Mouse (Mus musculus): ENCODE measurements around the gene Otop1.

Gene Otop1

GRCm38 (mm10) chr5:38275771-38276170 lies at the start of gene Otop1:
TSS of gene Otop1 (plus strand) at chr5:38275972.
- DNase-seq (ENCODE audit: low spot score) = no peak

DNA sequence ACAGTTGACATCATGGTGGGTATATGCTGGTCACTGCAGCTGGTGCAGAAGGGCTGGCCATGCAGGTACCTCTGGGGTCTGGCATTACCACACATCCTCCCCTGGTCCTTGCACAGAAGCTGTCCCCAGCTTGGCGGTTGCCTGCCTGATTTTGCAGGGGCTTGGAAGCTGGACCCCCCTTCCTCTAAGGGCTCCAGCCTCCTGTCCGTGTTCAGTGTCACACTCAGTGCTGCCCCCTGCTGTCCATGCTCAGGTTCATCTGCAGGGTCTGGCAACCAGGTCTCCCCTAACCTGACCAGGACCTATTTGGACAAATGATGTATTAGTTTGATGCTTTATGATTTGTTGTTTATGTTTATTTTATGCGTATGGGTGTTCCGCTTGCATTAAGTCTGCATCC lies 40.4 kb upstream of the Otop1 start:
- DNase-seq (ENCODE audit: low spot score) = peak; percentile 46

DNA sequence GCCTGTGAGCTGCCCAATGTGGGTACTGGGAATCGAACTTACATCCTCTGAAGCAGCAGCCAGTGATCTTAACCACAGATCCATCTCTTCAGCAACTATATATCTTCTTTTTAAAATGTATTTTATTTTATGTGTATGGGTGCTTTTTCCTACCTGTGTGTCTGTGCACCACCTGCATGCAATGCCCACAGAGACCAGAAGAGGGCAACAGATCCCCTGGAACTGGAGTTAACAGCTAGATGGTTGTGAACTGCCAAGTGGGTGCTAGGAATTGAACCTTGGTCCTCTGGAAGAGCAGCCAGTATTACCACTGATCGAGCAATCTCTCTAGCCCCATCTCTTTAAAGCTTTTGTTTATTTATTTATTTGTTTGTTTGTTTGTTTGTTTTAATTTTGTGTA lies 39.1 kb upstream of the Otop1 start:
- DNase-seq (ENCODE audit: low spot score) = no peak

GRCm38 (mm10) chr5:38240727-38241472 lies 34.9 kb upstream of the Otop1 start:
- DNase-seq (ENCODE audit: low spot score) = no peak

DNA sequence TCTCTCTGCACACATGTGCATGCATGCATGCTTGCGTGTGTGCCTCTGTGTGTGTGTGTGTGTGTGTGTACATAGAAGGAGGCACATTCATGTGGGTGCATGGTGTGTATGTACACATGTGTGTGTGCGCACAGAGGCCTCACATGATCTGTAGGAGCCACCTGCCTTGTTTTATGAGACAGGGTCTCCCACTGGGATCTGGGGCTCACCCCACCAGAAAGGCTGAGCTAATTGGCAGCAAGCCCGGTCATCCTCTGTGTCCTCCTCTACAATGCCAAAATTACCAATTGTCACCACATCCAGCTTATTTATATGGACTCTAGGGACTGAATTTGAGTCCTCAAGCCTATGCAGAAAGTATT lies 34.3 kb upstream of the Otop1 start:
- DNase-seq (ENCODE audit: low spot score) = no peak

GRCm38 (mm10) chr5:38241966-38242365 lies 33.8 kb upstream of the Otop1 start:
- DNase-seq (ENCODE audit: low spot score) = no peak

- DNase-seq (ENCODE audit: low spot score) = no peak
Observed at GRCm38 (mm10) chr5:38255195-38255594, 20.6 kb upstream of the Otop1 start.

DNA sequence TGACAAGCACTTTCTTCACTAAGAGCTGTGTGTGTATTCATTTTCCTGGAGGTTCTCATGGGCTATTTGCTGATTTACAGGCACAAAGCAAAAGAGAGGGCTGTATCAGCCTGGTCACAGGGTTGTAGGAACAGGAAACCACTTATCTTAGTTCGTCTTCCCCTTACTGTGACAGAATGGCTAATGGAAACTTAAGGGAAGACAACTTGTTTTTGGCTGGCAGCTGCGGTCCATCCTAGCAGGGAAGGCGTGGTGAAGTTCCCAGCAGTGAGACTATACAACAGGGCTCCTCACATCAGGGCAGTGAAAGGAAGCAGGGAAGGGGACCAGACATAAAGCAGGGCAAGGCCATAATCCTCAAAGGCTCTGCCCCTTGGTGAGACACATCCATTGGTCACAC lies 20.1 kb upstream of the Otop1 start:
- no peak for DNase-seq (ENCODE audit: low spot score)

DNA sequence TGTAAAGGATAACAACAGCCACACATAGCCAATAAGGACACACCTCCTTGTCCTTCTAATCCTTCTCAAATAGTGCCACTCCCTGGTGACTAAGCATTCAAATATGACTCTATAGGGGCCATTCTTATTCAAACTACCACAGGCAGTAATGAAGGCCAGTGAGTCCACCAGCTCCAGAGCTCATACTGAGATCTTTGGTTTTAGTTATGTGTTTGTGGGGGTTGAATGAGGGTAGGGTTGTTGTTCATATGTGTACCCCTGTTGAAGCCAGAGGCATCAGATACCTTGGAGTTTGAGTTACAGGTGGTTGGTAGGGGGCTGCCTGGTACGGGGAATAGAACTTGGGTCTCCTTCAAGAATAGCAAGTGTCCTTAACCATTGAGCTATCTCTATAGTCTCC lies 19.2 kb upstream of the Otop1 start:
- no peak for DNase-seq (ENCODE audit: low spot score)

DNA sequence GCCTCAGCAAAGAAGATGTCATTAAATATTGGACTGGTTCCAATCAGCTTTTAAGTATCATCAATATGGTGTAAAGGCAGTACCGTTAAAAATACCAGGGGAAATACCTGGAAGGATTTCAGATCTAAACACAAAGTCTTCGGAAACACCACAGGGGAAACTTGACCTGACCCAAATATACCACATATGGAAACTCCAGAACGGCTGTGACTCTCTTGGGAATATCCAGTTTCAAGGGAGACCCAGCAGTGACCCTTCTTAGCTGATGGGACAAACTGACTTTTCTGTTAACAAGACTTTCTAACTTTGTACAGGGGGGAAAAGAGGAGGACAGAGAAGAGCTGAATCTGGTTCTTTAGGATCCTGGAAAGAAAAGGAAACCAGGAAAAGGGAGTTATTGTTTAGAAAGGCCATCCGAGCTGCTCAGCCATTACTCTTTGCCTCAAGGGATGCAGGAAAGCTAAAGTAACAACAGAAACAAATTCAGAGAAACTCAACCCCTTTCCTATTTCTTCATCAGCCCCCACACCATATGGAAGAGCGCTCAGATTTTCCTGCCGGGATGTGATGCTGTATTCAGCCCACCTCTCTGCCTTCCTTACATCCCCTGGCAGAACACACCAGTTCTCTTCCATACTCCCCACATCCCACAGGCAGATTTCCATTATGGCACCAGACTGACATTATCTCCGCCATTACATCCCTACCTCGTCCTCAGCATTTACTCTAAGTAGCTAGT lies 17.6 kb upstream of the Otop1 start:
- no peak for DNase-seq (ENCODE audit: low spot score)

- no peak for DNase-seq (ENCODE audit: low spot score)
Observed at GRCm38 (mm10) chr5:38258773-38259146, 17.0 kb upstream of the Otop1 start.

DNA sequence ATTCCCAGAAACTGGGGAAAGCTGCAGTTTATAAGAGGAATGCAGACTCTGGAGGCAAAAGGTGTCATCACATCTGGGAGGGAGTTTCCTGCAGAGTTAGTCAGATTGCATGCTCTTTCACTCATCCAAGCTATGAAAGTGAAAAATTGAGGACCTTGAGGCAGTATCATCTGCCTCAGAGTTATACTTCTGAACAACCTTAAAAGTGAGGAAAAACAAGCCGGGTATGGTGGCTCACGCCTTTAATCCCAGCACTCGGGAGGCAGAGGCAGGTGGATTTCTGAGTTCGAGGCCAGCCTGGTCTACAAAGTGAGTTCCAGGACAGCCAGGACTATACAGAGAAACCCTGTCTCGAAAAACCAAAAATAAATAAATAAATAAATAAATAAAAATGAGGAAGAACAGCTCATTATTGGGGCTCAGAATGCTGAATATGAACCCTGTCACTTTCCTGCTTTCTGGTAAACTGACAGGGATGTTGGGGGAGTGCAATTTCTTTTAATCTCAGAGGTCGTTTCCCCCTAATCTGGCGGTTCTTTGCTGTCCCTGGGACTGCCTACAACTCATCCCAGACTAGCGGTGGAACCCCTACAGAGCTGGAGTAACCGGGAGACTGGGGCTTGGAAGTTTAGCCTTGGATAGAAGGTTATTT lies 16.2 kb upstream of the Otop1 start:
- DNase-seq (ENCODE audit: low spot score) = no peak

DNA sequence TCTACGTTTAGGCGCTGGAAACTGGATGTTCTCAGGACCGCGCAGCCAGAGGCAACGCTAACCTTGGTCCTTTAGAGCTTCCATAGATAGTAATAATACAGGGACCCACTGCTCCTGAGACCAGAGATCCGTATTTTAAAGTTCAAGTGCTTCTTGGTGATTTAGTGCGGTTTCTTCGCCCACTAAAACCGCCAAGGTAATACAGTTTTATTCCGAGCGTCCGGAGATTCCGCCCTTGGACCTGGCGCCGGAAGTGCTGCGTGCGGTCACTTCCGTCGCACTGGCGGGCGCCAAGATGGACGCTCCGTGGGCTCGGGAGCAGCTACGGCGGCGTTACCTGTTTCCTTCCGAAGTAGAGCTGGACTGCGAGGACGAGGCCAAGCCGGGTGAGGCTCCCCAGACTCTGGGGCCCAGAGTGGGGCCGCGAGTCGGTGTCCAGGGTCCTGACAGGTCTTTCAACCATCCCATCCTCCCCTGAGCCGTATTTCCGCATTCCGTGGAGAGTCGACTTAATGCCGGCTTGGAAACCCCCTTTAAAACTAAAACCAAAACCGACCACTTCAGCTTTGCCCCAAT lies 15.6 kb upstream of the Otop1 start, which contains the start of gene Tmem128:
Tmem128 (plus strand) TSS at position 79 of the 576 bp plus-strand sequence.
- peak; percentile 61 for DNase-seq (ENCODE audit: low spot score)

DNA sequence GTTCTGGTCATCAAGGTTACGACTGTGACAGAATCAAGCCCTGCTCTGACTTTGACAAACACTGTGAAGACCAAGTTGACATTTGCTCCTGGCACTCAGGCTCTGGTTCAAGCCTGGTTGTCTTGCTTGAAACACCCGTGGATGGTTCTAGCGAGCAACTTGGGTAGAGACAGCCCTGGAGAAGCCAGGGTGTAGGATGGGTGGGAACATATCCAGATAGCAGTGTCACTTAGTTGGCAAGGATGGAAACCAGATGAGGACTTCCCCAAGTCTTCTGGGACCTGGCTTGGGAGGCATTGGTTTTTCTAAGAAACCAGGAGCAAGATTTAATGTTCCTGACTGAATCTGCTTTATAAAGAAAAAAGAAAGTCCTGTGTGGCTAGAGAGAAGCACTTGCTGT lies 4.8 kb upstream of the Otop1 start:
- no peak for DNase-seq (ENCODE audit: low spot score)

DNA sequence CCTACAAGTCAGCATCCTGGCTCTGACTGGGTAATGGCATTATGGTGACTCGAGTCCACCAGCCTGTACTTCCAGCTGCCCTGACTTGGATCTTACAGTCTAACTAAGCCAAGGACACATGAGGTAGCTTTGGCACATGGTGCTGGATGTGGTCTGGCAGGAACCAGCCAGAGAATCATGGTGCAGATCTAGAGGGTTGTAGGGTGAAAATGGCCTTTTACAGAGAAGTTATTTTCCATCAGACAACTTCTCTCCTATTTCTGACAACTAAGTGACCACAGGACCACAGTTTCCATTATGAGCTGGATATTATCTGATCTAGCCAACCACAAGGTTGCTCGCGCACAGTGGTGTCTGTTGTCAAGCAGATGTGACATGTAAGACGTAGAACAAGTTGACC lies 1.9 kb upstream of the Otop1 start:
- no peak for DNase-seq (ENCODE audit: low spot score)

- DNase-seq (ENCODE audit: low spot score) = no peak
Observed at GRCm38 (mm10) chr5:38276451-38276850, 679 bp downstream of the Otop1 start.

DNA sequence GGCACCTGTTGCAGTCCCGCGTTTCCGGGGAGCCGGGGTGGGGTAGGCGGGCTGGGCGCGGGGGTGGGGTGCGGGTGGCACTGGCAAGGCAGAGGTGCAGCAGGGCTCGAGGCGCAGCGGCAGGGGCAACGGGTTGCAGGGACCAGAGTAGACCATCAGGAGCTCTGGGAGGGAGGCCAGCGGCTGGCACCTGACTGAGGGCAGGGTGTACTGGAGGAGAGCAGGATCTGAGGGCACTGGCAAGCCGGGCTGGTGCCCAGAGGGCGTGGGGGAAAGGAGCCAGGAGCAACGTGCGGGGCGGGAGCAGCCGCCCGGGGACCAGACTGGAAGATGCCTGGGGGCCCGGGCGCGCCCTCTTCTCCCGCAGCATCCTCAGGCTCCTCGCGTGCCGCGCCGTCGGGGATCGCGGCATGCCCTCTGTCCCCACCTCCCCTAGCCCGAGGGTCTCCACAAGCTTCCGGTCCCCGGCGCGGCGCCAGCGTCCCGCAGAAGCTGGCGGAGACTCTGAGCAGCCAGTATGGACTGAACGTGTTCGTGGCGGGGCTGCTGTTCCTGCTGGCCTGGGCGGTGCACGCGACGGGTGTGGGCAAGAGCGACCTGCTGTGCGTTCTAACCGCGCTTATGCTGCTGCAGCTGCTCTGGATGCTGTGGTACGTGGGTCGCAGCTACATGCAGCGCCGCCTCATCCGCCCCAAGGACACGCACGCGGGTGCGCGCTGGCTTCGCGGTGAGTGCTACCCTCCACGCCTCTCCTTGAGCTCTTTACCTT lies 1.5 kb downstream of the Otop1 start:
- no peak for DNase-seq (ENCODE audit: low spot score)

- DNase-seq (ENCODE audit: low spot score) = no peak
Observed at GRCm38 (mm10) chr5:38277936-38278600, 2.3 kb downstream of the Otop1 start.

- no peak for DNase-seq (ENCODE audit: low spot score)
Observed at GRCm38 (mm10) chr5:38280075-38280474, 4.3 kb downstream of the Otop1 start.

- DNase-seq (ENCODE audit: low spot score) = no peak
Observed at GRCm38 (mm10) chr5:38285724-38286123, 10.0 kb downstream of the Otop1 start.

DNA sequence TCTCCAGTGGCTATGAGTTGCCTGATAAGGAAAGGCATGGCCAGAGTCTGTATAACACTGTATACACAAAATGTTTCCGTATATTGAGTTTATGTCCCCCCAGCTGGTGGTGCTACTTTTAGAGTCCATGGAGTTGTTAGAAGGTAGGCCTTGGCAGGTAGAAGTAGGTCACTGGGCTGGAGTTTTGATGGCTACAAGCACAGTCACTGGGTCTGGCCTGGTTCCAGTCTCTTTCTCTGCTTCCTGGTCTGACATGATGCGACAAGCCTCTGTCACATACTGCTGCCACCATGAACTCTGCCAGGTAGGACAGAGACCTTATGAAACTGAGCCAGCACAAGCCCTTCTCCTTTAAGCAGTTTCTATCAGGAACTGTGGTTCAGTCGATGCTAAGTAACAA lies 12.7 kb downstream of the Otop1 start:
- DNase-seq (ENCODE audit: low spot score) = no peak
